ENCODE assay signal across 14 mouse cellular contexts in the genomic region with DNA sequence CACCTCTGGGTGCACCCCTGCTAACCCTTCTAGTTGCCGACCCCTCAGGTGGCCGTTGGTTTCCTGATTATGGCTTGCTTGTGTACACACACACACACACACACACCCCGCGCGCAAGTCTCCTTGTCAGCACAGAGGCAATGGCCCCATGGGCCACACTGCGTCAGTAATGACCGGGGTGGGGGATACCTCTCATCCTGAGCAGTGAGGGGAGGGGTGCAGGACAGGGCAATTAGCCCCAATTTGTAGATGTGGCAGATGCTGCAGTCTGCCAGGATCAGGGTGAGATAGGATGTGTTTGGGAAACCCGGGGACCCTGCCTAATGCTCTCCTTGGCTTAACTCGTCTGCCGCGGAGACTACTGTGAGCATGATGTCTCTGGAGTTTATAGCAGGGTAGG. TPM values are rescaled to one million over a fixed set of nuclear protein-coding genes. Genes with fewer than 3 reads are reported as not detected.
A peak's percentile ranks its signal among the peaks of the same experiment; 100 is the strongest.
DNase-seq lines count a peak whose midpoint lies in the region; ATAC-seq lines count a peak whose summit lies in the region.
"Had no signal": no experiment of that assay in that cellular context is flagged by ENCODE, and none has a peak within 500 bp of the region (broad histone marks: within the 10 kb centered on the region; RNA-seq: fewer than 3 reads in every experiment).

No protein-coding gene starts in this region.

- H3K9me3 ChIP-seq in forebrain, embryonic 16.5 days (ENCODE audit: control insufficient read depth, low read length) = no peaks in the 10 kb centered on the region
- H3K9me3 ChIP-seq in forebrain, embryonic 14.5 days (replicated peaks; ENCODE audit: control insufficient read depth, low read length) = no peaks in the 10 kb centered on the region
- no peaks in the 10 kb centered on the region for H3K9me3 ChIP-seq in intestine, embryonic 14.5 days (ENCODE audit: control insufficient read depth, low read length)
- H3K9me3 ChIP-seq in intestine, embryonic 16.5 days (ENCODE audit: control insufficient read depth, low read length) = no peaks in the 10 kb centered on the region
- H3K9me3 ChIP-seq in midbrain, embryonic 13.5 days = no peaks in the 10 kb centered on the region
- no peaks in the 10 kb centered on the region for H3K9me3 ChIP-seq in midbrain, embryonic 10.5 days (replicated peaks)
- no peaks in the 10 kb centered on the region for H3K9me3 ChIP-seq in stomach, embryonic 16.5 days (replicated peaks; ENCODE audit: control insufficient read depth, low read length)
- H3K9me3 ChIP-seq in kidney, embryonic 14.5 days (ENCODE audit: control insufficient read depth, low read length) = no peaks in the 10 kb centered on the region
- H3K9me3 ChIP-seq: heart, embryonic 10.5 days had no signal

- H3K4me1 ChIP-seq in forebrain, embryonic 16.5 days (replicated peaks; ENCODE audit: control insufficient read depth, insufficient read depth, low read length) = 0 out of 2 replicates have a peak, but pooled peaks cover 2% of the 10 kb centered on the region
- peaks cover under 1% of the 10 kb centered on the region; the same call in 1 of the 2 replicates for H3K4me1 ChIP-seq in forebrain, embryonic 14.5 days (ENCODE audit: control insufficient read depth, insufficient read depth, low read length)
- H3K4me1 ChIP-seq in intestine, embryonic 14.5 days (replicated peaks; ENCODE audit: control insufficient read depth, insufficient read depth, low read length) = 0 out of 2 replicates have a peak, but pooled peaks cover 2% of the 10 kb centered on the region
- peaks cover 4% of the 10 kb centered on the region for H3K4me1 ChIP-seq in intestine, embryonic 16.5 days (ENCODE audit: control insufficient read depth, insufficient read depth, low read length)
- H3K4me1 ChIP-seq in midbrain, embryonic 13.5 days (replicated peaks) = peaks cover 37% of the 10 kb centered on the region
- H3K4me1 ChIP-seq in midbrain, embryonic 10.5 days = peaks cover 15% of the 10 kb centered on the region
- peaks cover 4% of the 10 kb centered on the region; the same call in 1 of the 2 replicates for H3K4me1 ChIP-seq in stomach, embryonic 16.5 days (ENCODE audit: control insufficient read depth, insufficient read depth, low read length)
- H3K4me1 ChIP-seq in kidney, embryonic 14.5 days (ENCODE audit: control insufficient read depth, insufficient read depth, low read length) = peaks cover 3% of the 10 kb centered on the region; the same call in 1 of the 2 replicates

- 64% methylated on average over 11 of the region's 11 CpGs for WGBS in forebrain, embryonic 16.5 days
- WGBS in forebrain, embryonic 14.5 days = 73% methylated on average over 11 of the region's 11 CpGs
- WGBS in intestine, embryonic 14.5 days = 52% methylated on average over 11 of the region's 11 CpGs
- WGBS in intestine, embryonic 16.5 days = 55% methylated on average over 11 of the region's 11 CpGs
- 60% methylated on average over 11 of the region's 11 CpGs for WGBS in midbrain, embryonic 13.5 days
- 76% methylated on average over 11 of the region's 11 CpGs for WGBS in midbrain, embryonic 10.5 days
- 59% methylated on average over 11 of the region's 11 CpGs for WGBS in stomach, embryonic 16.5 days
- WGBS in kidney, embryonic 14.5 days = 59% methylated on average over 11 of the region's 11 CpGs

- H3K4me2 ChIP-seq in forebrain, embryonic 16.5 days (ENCODE audit: low read length) = no peak overlapping the region
- no peak overlapping the region for H3K4me2 ChIP-seq in forebrain, embryonic 14.5 days (ENCODE audit: low read length)
- no peak overlapping the region for H3K4me2 ChIP-seq in intestine, embryonic 14.5 days (ENCODE audit: low read length)
- no peak overlapping the region for H3K4me2 ChIP-seq in intestine, embryonic 16.5 days (ENCODE audit: low read depth, low read length)
- H3K4me2 ChIP-seq in midbrain, embryonic 13.5 days (replicated peaks) = no peak overlapping the region
- H3K4me2 ChIP-seq in stomach, embryonic 16.5 days (ENCODE audit: low read depth, low read length) = no peak overlapping the region
- no peak overlapping the region for H3K4me2 ChIP-seq in kidney, embryonic 14.5 days (replicated peaks; ENCODE audit: low read depth, low read length)

- H3K27ac ChIP-seq in forebrain, embryonic 16.5 days (ENCODE audit: low read length) = no peak overlapping the region
- H3K27ac ChIP-seq in forebrain, embryonic 14.5 days (ENCODE audit: low read depth, low read length) = no peak overlapping the region
- no peak overlapping the region for H3K27ac ChIP-seq in intestine, embryonic 14.5 days (ENCODE audit: low read depth)
- no peak overlapping the region for H3K27ac ChIP-seq in intestine, embryonic 16.5 days (ENCODE audit: low read length)
- peak overlapping the region; percentile 74; the same call in 1 of the 2 replicates for H3K27ac ChIP-seq in midbrain, embryonic 13.5 days
- H3K27ac ChIP-seq in midbrain, embryonic 10.5 days (replicated peaks) = no peak overlapping the region
- H3K27ac ChIP-seq in stomach, embryonic 16.5 days (ENCODE audit: low read length) = no peak overlapping the region
- no peak overlapping the region for H3K27ac ChIP-seq in kidney, embryonic 14.5 days (ENCODE audit: low read depth, low read length)
- H3K27ac ChIP-seq: heart, embryonic 10.5 days had no signal

- no peak overlapping the region for H3K4me3 ChIP-seq in forebrain, embryonic 16.5 days (replicated peaks; ENCODE audit: low read length)
- no peak overlapping the region for H3K4me3 ChIP-seq in forebrain, embryonic 14.5 days (ENCODE audit: low read depth, low read length)
- H3K4me3 ChIP-seq in intestine, embryonic 14.5 days (ENCODE audit: low read depth, low read length) = no peak overlapping the region
- H3K4me3 ChIP-seq in intestine, embryonic 16.5 days (ENCODE audit: low read length) = no peak overlapping the region
- H3K4me3 ChIP-seq in midbrain, embryonic 13.5 days (replicated peaks) = no peak overlapping the region
- H3K4me3 ChIP-seq in midbrain, embryonic 10.5 days = no peak overlapping the region
- no peak overlapping the region for H3K4me3 ChIP-seq in stomach, embryonic 16.5 days (replicated peaks; ENCODE audit: low read length)
- H3K4me3 ChIP-seq in kidney, embryonic 14.5 days (ENCODE audit: low read length) = no peak overlapping the region
- H3K4me3 ChIP-seq: heart, embryonic 10.5 days had no signal

- H3K27me3 ChIP-seq in forebrain, embryonic 16.5 days (replicated peaks; ENCODE audit: control insufficient read depth, insufficient read depth, low read length) = peaks cover 11% of the 10 kb centered on the region
- peaks cover 9% of the 10 kb centered on the region; the same call in 1 of the 2 replicates for H3K27me3 ChIP-seq in forebrain, embryonic 14.5 days (replicated peaks; ENCODE audit: control insufficient read depth, insufficient read depth, low read length)
- peaks cover 22% of the 10 kb centered on the region for H3K27me3 ChIP-seq in intestine, embryonic 14.5 days (replicated peaks; ENCODE audit: control insufficient read depth, insufficient read depth, low read length)
- H3K27me3 ChIP-seq in intestine, embryonic 16.5 days (replicated peaks; ENCODE audit: control insufficient read depth, insufficient read depth, low read length) = peaks cover 15% of the 10 kb centered on the region
- H3K27me3 ChIP-seq in midbrain, embryonic 13.5 days = peaks cover 8% of the 10 kb centered on the region
- H3K27me3 ChIP-seq in midbrain, embryonic 10.5 days (ENCODE audit: low read depth, poor library complexity, severe bottlenecking) = peaks cover 33% of the 10 kb centered on the region
- peaks cover 14% of the 10 kb centered on the region for H3K27me3 ChIP-seq in stomach, embryonic 16.5 days (ENCODE audit: control insufficient read depth, insufficient read depth, low read length)
- peaks cover 15% of the 10 kb centered on the region for H3K27me3 ChIP-seq in kidney, embryonic 14.5 days (ENCODE audit: control insufficient read depth, insufficient read depth, low read length)
- H3K27me3 ChIP-seq: Patski had no signal

- peaks cover 28% of the 10 kb centered on the region for H3K36me3 ChIP-seq in forebrain, embryonic 16.5 days (ENCODE audit: control insufficient read depth, insufficient read depth)
- H3K36me3 ChIP-seq in forebrain, embryonic 14.5 days (ENCODE audit: control insufficient read depth, insufficient read depth, low read length) = peaks cover 51% of the 10 kb centered on the region
- H3K36me3 ChIP-seq in intestine, embryonic 14.5 days (ENCODE audit: control insufficient read depth, insufficient read depth, low read length) = peaks cover 50% of the 10 kb centered on the region
- peaks cover 22% of the 10 kb centered on the region for H3K36me3 ChIP-seq in intestine, embryonic 16.5 days (ENCODE audit: control insufficient read depth, insufficient read depth, low read length)
- H3K36me3 ChIP-seq in midbrain, embryonic 13.5 days = peaks cover 49% of the 10 kb centered on the region
- H3K36me3 ChIP-seq in midbrain, embryonic 10.5 days = peaks cover 55% of the 10 kb centered on the region
- H3K36me3 ChIP-seq in stomach, embryonic 16.5 days (ENCODE audit: control insufficient read depth, insufficient read depth, low read length) = peaks cover 6% of the 10 kb centered on the region; the same call in 1 of the 2 replicates
- peaks cover 48% of the 10 kb centered on the region for H3K36me3 ChIP-seq in kidney, embryonic 14.5 days (ENCODE audit: control insufficient read depth, insufficient read depth, low read length)

- no peak for DNase-seq in forebrain, embryonic 14.5 days (ENCODE audit: low spot score)
- no peak for DNase-seq in intestine, embryonic 14.5 days (ENCODE audit: low spot score)
- DNase-seq in midbrain, embryonic 10.5 days (ENCODE audit: low spot score) = no peak
- DNase-seq: cerebellum, postnatal 10 days; gastrocnemius, postnatal 36 days; kidney, postnatal 10 days; thymus, postnatal 25 days had no signal

- ATAC-seq in forebrain, embryonic 16.5 days = peak; percentile 4; the same call in 1 of the 2 replicates
- ATAC-seq in forebrain, embryonic 14.5 days = no peak
- 0 out of 2 replicates have a peak, but pooled peaks have one; percentile 3 for ATAC-seq in intestine, embryonic 14.5 days (replicated peaks; ENCODE audit: low FRiP score, low TSS enrichment, low read depth)
- no peak for ATAC-seq in intestine, embryonic 16.5 days
- ATAC-seq in midbrain, embryonic 13.5 days = 0 out of 2 replicates have a peak, but pooled peaks have one; percentile 15
- peak; percentile 14; the same call in 1 of the 2 replicates for ATAC-seq in stomach, embryonic 16.5 days (ENCODE audit: insufficient read depth, low FRiP score)
- no peak for ATAC-seq in kidney, embryonic 14.5 days (ENCODE audit: low FRiP score, low TSS enrichment)
- ATAC-seq: Patski had no signal

- no peak overlapping the region for H3K9ac ChIP-seq in forebrain, embryonic 16.5 days (replicated peaks; ENCODE audit: low read depth, low read length)
- H3K9ac ChIP-seq in forebrain, embryonic 14.5 days (ENCODE audit: low read length) = no peak overlapping the region
- H3K9ac ChIP-seq in intestine, embryonic 14.5 days (ENCODE audit: low read length) = no peak overlapping the region
- H3K9ac ChIP-seq in intestine, embryonic 16.5 days (ENCODE audit: low read depth, low read length) = no peak overlapping the region
- H3K9ac ChIP-seq in midbrain, embryonic 13.5 days (replicated peaks) = no peak overlapping the region
- H3K9ac ChIP-seq in stomach, embryonic 16.5 days (ENCODE audit: low read length) = no peak overlapping the region
- no peak overlapping the region for H3K9ac ChIP-seq in kidney, embryonic 14.5 days (ENCODE audit: low read depth, low read length)

RNA-seq across cellular contexts. Expression of a gene that starts 5.9 kb away (rescaled TPM):
- 0.83 and 2.2 TPM in 2 replicates for polyA plus RNA-seq in forebrain, embryonic 16.5 days (2015; fragmentation: Nextera tagmentation; extraction: Ambion mirVana)
- polyA plus RNA-seq in forebrain, embryonic 14.5 days (2014; fragmentation: Nextera tagmentation; extraction: Ambion mirVana) = 0.98 and 1.2 TPM in 2 replicates
- polyA plus RNA-seq in intestine, embryonic 14.5 days (2014; fragmentation: Nextera tagmentation; extraction: Ambion mirVana) = 0.20 and 0.42 TPM in 2 replicates
- polyA plus RNA-seq in intestine, embryonic 16.5 days (2015; fragmentation: Nextera tagmentation; extraction: Ambion mirVana) = 0.53 and 1.2 TPM in 2 replicates
- polyA plus RNA-seq in midbrain, embryonic 13.5 days (2015; fragmentation: Nextera tagmentation; extraction: Ambion mirVana) = 5.2 and 6.0 TPM in 2 replicates
- 2.2 and 2.8 TPM in 2 replicates for polyA plus RNA-seq in midbrain, embryonic 10.5 days (2016; fragmentation: Nextera tagmentation; extraction: Ambion mirVana)
- polyA plus RNA-seq in stomach, embryonic 16.5 days (2015; fragmentation: Nextera tagmentation; extraction: Ambion mirVana) = 1.3 and 1.4 TPM in 2 replicates
- 0.18 and 0.20 TPM in 2 replicates for polyA plus RNA-seq in kidney, embryonic 14.5 days (2014; fragmentation: Nextera tagmentation; extraction: Ambion mirVana)

RNA-seq across cellular contexts. Expression of a gene that starts 13.8 kb away (rescaled TPM):
- 55.3 and 61.4 TPM in 2 replicates for polyA plus RNA-seq in forebrain, embryonic 16.5 days (2015; fragmentation: Nextera tagmentation; extraction: Ambion mirVana)
- 43.3 and 45.5 TPM in 2 replicates for polyA plus RNA-seq in forebrain, embryonic 14.5 days (2014; fragmentation: Nextera tagmentation; extraction: Ambion mirVana)
- polyA plus RNA-seq in intestine, embryonic 14.5 days (2014; fragmentation: Nextera tagmentation; extraction: Ambion mirVana) = 102 and 111 TPM in 2 replicates
- polyA plus RNA-seq in intestine, embryonic 16.5 days (2015; fragmentation: Nextera tagmentation; extraction: Ambion mirVana) = 63.9 and 69.1 TPM in 2 replicates
- polyA plus RNA-seq in midbrain, embryonic 13.5 days (2015; fragmentation: Nextera tagmentation; extraction: Ambion mirVana) = 57.9 and 60.1 TPM in 2 replicates
- 96.8 and 109 TPM in 2 replicates for polyA plus RNA-seq in midbrain, embryonic 10.5 days (2016; fragmentation: Nextera tagmentation; extraction: Ambion mirVana)
- polyA plus RNA-seq in stomach, embryonic 16.5 days (2015; fragmentation: Nextera tagmentation; extraction: Ambion mirVana) = 53.6 and 56.3 TPM in 2 replicates
- polyA plus RNA-seq in kidney, embryonic 14.5 days (2014; fragmentation: Nextera tagmentation; extraction: Ambion mirVana) = 79.7 and 109 TPM in 2 replicates

RNA-seq across cellular contexts. Expression of a gene that starts 14.9 kb away (rescaled TPM):
- 27.6 and 31.9 TPM in 2 replicates for polyA plus RNA-seq in forebrain, embryonic 16.5 days (2015; fragmentation: Nextera tagmentation; extraction: Ambion mirVana)
- polyA plus RNA-seq in forebrain, embryonic 14.5 days (2014; fragmentation: Nextera tagmentation; extraction: Ambion mirVana) = 19.2 and 21.7 TPM in 2 replicates
- 19.7 and 20.1 TPM in 2 replicates for polyA plus RNA-seq in intestine, embryonic 14.5 days (2014; fragmentation: Nextera tagmentation; extraction: Ambion mirVana)
- polyA plus RNA-seq in intestine, embryonic 16.5 days (2015; fragmentation: Nextera tagmentation; extraction: Ambion mirVana) = 11.7 and 13.8 TPM in 2 replicates
- polyA plus RNA-seq in midbrain, embryonic 13.5 days (2015; fragmentation: Nextera tagmentation; extraction: Ambion mirVana) = 26.4 and 28.3 TPM in 2 replicates
- 23.2 and 24.4 TPM in 2 replicates for polyA plus RNA-seq in midbrain, embryonic 10.5 days (2016; fragmentation: Nextera tagmentation; extraction: Ambion mirVana)
- 27.7 and 36.6 TPM in 2 replicates for polyA plus RNA-seq in stomach, embryonic 16.5 days (2015; fragmentation: Nextera tagmentation; extraction: Ambion mirVana)
- 17.4 and 20.3 TPM in 2 replicates for polyA plus RNA-seq in kidney, embryonic 14.5 days (2014; fragmentation: Nextera tagmentation; extraction: Ambion mirVana)

RNA-seq across cellular contexts. Expression of a gene that starts 33.9 kb away (rescaled TPM):
- 1.7 and 1.8 TPM in 2 replicates for polyA plus RNA-seq in forebrain, embryonic 16.5 days (2015; fragmentation: Nextera tagmentation; extraction: Ambion mirVana)
- 0.83 and 0.99 TPM in 2 replicates for polyA plus RNA-seq in forebrain, embryonic 14.5 days (2014; fragmentation: Nextera tagmentation; extraction: Ambion mirVana)
- 0.51 and 0.54 TPM in 2 replicates for polyA plus RNA-seq in intestine, embryonic 14.5 days (2014; fragmentation: Nextera tagmentation; extraction: Ambion mirVana)
- 0.20 and 0.35 TPM in 2 replicates for polyA plus RNA-seq in intestine, embryonic 16.5 days (2015; fragmentation: Nextera tagmentation; extraction: Ambion mirVana)
- polyA plus RNA-seq in midbrain, embryonic 13.5 days (2015; fragmentation: Nextera tagmentation; extraction: Ambion mirVana) = 2.3 and 2.5 TPM in 2 replicates
- polyA plus RNA-seq in midbrain, embryonic 10.5 days (2016; fragmentation: Nextera tagmentation; extraction: Ambion mirVana) = 1.1 and 1.3 TPM in 2 replicates
- 3.6 and 5.4 TPM in 2 replicates for polyA plus RNA-seq in stomach, embryonic 16.5 days (2015; fragmentation: Nextera tagmentation; extraction: Ambion mirVana)
- 0.67 and 0.92 TPM in 2 replicates for polyA plus RNA-seq in kidney, embryonic 14.5 days (2014; fragmentation: Nextera tagmentation; extraction: Ambion mirVana)

RNA-seq across cellular contexts. Expression of a gene that starts 46.5 kb away (rescaled TPM):
- 3.3 and 4.0 TPM in 2 replicates for polyA plus RNA-seq in forebrain, embryonic 16.5 days (2015; fragmentation: Nextera tagmentation; extraction: Ambion mirVana)
- polyA plus RNA-seq in forebrain, embryonic 14.5 days (2014; fragmentation: Nextera tagmentation; extraction: Ambion mirVana) = 1.2 TPM in 2 replicates
- 0.69 and 1.1 TPM in 2 replicates for polyA plus RNA-seq in intestine, embryonic 14.5 days (2014; fragmentation: Nextera tagmentation; extraction: Ambion mirVana)
- 2.1 and 2.3 TPM in 2 replicates for polyA plus RNA-seq in intestine, embryonic 16.5 days (2015; fragmentation: Nextera tagmentation; extraction: Ambion mirVana)
- polyA plus RNA-seq in midbrain, embryonic 13.5 days (2015; fragmentation: Nextera tagmentation; extraction: Ambion mirVana) = 5.3 and 6.9 TPM in 2 replicates
- polyA plus RNA-seq in midbrain, embryonic 10.5 days (2016; fragmentation: Nextera tagmentation; extraction: Ambion mirVana) = 5.1 and 6.5 TPM in 2 replicates
- polyA plus RNA-seq in stomach, embryonic 16.5 days (2015; fragmentation: Nextera tagmentation; extraction: Ambion mirVana) = 2.3 and 2.4 TPM in 2 replicates
- 1.0 and 1.6 TPM in 2 replicates for polyA plus RNA-seq in kidney, embryonic 14.5 days (2014; fragmentation: Nextera tagmentation; extraction: Ambion mirVana)

Comparison
In these comparisons a context has a peak if more than half of its experiments do, and no peak if none do; other contexts are left out.
1. ATAC-seq: peak in forebrain, embryonic 16.5 days (single experiment), intestine, embryonic 14.5 days (single experiment), midbrain, embryonic 13.5 days (single experiment) and stomach, embryonic 16.5 days (single experiment); none in forebrain, embryonic 14.5 days (single experiment), intestine, embryonic 16.5 days (single experiment) and kidney, embryonic 14.5 days (single experiment).